Mouse (Mus musculus) embryonic facial prominence, embryonic 11.5 days (tissue): ENCODE results near the gene Tent5b. TPM values are rescaled to one million over a fixed set of nuclear protein-coding genes. Genes with fewer than 3 reads are reported as not detected.

ENCODE experiments used
- ATAC-seq: fragments of 200-750 bp; cut with Nextera tagmentation; replicated peaks from 2 replicates; pipeline ENCODE4 v1.8.0; 2017; ENCODE audit warnings: low read depth; ENCODE audit not compliant: insufficient number of reproducible peaks, low FRiP score, low TSS enrichment
- DNase-seq: peaks from one replicate; pipeline ENCODE4 v3.0.0-alpha.2; 2015; ENCODE audit warnings: low spot score
- H3K27ac ChIP-seq: fragments of 300-500 bp; sonication (generic); replicated peaks from 2 replicates; pipeline ENCODE4 v1.5.1; 2014; ENCODE audit warnings: mild to moderate bottlenecking, low read depth, low read length, control low read depth
- H3K27me3 ChIP-seq: fragments of 300-500 bp; sonication (generic); 2 replicates; pipeline ENCODE4 v1.6.1; 2014; ENCODE audit warnings: mild to moderate bottlenecking, low read length, moderate library complexity, mixed read lengths; ENCODE audit not compliant: control insufficient read depth, insufficient read depth
- H3K36me3 ChIP-seq: fragments of 300-500 bp; sonication (generic); replicated peaks from 2 replicates; pipeline ENCODE4 v1.6.1; 2014; ENCODE audit warnings: low read depth, mild to moderate bottlenecking, low read length, moderate library complexity, mixed read lengths; ENCODE audit not compliant: control insufficient read depth, insufficient read depth
- H3K4me1 ChIP-seq: fragments of 300-500 bp; sonication (generic); 2 replicates; pipeline ENCODE4 v1.6.1; 2014; ENCODE audit warnings: low read length, mixed read lengths; ENCODE audit not compliant: control insufficient read depth, insufficient read depth
- H3K4me2 ChIP-seq: fragments of 300-500 bp; sonication (generic); 2 replicates; pipeline ENCODE4 v1.6.1; 2014; ENCODE audit warnings: low read depth, mild to moderate bottlenecking, control low read depth, low read length, moderate library complexity
- H3K4me3 ChIP-seq: fragments of 300-500 bp; sonication (generic); 2 replicates; pipeline ENCODE4 v1.5.1; 2014; ENCODE audit warnings: low read depth, low read length, control low read depth
- H3K9ac ChIP-seq: fragments of 300-500 bp; sonication (generic); replicated peaks from 2 replicates; pipeline ENCODE4 v1.6.1; 2014; ENCODE audit warnings: mild to moderate bottlenecking, control low read depth, low read length
- H3K9me3 ChIP-seq: fragments of 300-500 bp; sonication (generic); replicated peaks from 2 replicates; pipeline ENCODE4 v1.6.1; 2016; ENCODE audit warnings: mild to moderate bottlenecking, low read length, inconsistent platforms, mixed read lengths; ENCODE audit not compliant: control insufficient read depth
- WGBS: fragments of 180-500 bp; shearing (Covaris S2); extraction: QIAGEN DNeasy Blood & Tissue Kit; methylation state at CpG from one replicate; pipeline ENCODE4 v1.1.7; 2014; 5-methylcytosine and 5-hydroxymethylcytosine counted together
- polyA plus RNA-seq: library from polyadenylated mRNA; unstranded; fragments of >200 nt; fragmentation: Nextera tagmentation; extraction: Ambion mirVana; gene quantifications from 2 replicates; pipeline ENCODE4 v1.2.1, GENCODE M21; 2014

The Tent5b gene
- polyA plus RNA-seq, 1 experiment from 2014 or later: 0.93 TPM

DNA sequence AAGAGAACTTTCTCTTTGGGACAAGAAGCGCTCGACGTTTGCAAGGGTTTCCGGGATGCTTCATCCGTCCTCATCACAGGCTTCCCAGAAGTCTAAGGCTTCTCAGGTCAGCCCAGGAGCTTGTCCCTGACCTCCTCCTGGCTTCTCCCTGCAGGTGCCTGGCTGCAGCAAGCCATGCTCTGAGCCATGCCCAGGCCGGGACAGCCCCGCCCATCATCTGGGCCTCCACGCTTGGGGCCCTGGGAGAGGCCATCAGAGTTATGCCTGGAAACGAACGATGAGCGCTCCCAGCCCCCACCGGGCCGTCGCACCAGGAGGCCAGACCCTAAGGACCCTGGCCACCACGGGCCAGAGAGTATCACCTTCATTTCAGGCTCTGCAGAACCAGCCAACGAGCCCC is 47.9 kb downstream of the Tent5b start:
- Histone ChIP-seq H3K4me3 (no peak overlapping the region), H3K9me3 (no peaks in the 10 kb centered on the region), H3K4me1 (no peaks in the 10 kb centered on the region), H3K36me3 (peaks cover 3% of the 10 kb centered on the region; the same call in 1 of the 2 replicates), H3K4me2 (no peak overlapping the region), H3K27me3 (no peaks in the 10 kb centered on the region), H3K27ac (no peak overlapping the region), H3K9ac (no peak overlapping the region)
- WGBS: 74% methylated on average over 16 of the region's 16 CpGs
- DNase-seq (no peak), ATAC-seq (no peak)

DNA sequence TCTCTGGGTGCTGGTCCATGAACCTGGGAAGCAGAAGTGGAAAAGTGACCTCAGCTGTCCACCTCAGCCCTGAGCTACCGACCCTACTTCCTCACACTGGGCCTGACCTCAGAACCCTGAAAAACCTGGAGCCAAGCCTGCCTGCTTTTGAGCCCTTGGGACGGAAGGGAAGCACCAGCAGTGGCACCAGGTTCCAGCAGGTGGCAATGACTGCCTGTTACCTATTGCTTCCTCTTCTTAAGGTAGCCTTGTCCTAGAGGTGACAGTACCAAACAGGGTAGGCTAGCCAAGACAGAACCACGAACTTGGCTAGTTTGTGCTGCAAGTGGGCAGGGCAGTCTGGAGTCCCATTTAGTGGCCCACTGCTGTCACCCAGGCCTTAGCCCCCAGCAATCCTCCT is 52.8 kb downstream of the Tent5b start:
- H3K4me2 ChIP-seq: no peak overlapping the region
- ATAC-seq: no peak
- no peaks in the 10 kb centered on the region for H3K27me3 ChIP-seq
- H3K36me3 ChIP-seq: peaks cover 11% of the 10 kb centered on the region
- H3K9me3 ChIP-seq: no peaks in the 10 kb centered on the region
- H3K4me3 ChIP-seq: no peak overlapping the region
- DNase-seq: no peak
- 89% methylated on average over 3 of the region's 3 CpGs for WGBS
- no peak overlapping the region for H3K9ac ChIP-seq
- H3K27ac ChIP-seq: no peak overlapping the region
- no peaks in the 10 kb centered on the region for H3K4me1 ChIP-seq

DNA sequence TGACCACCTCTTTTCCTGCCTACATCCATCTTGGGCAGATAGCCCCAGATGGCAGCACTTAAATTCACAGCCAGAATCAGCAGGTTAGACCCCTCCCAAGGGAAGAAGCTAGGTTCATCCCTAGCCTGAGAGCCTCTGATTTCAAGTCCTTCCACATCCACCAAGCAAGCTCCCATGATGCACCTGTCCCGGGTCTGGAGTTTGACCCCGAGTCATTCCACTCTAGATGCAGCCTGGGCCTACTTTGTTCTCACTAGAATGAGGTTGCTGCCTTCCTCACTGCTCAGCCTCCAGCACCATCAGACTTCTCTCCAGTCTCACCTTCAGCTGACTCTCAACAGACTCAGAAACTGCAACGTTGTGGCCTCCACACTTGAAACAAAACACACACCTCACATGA is 56.1 kb downstream of the Tent5b start:
- Histone ChIP-seq H3K9me3 (no peaks in the 10 kb centered on the region), H3K27me3 (no peaks in the 10 kb centered on the region), H3K27ac (no peak overlapping the region), H3K9ac (no peak overlapping the region), H3K36me3 (peaks cover 15% of the 10 kb centered on the region), H3K4me2 (no peak overlapping the region), H3K4me1 (no peaks in the 10 kb centered on the region), H3K4me3 (no peak overlapping the region)
- DNase-seq (no peak), ATAC-seq (no peak)
- 88% methylated on average over 3 of the region's 3 CpGs for WGBS

DNA sequence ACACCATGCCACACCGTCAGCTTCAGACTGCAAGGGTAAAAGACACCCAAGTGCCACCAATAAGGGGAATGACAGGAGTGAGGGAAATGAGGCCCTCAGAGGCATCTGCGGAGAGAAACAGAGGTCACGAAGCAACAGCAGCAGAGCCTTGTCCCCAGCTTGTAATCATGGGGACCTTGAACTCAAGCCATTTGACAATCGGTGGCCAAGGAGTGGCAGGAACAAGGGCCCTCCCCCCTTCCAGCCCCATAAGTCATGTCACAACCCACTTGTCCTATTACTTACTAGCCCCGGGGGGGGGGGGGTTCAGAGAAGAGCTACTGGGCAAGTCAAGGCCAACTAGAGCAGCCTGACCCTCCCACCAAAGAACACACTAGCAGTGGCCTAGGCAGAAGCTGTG is 56.7 kb downstream of the Tent5b start:
- Histone ChIP-seq H3K4me1 (no peaks in the 10 kb centered on the region), H3K9me3 (no peaks in the 10 kb centered on the region), H3K27me3 (no peaks in the 10 kb centered on the region), H3K27ac (no peak overlapping the region), H3K9ac (no peak overlapping the region), H3K4me3 (no peak overlapping the region), H3K4me2 (no peak overlapping the region), H3K36me3 (peaks cover 15% of the 10 kb centered on the region)
- no peak for DNase-seq
- no peak for ATAC-seq
- WGBS: 93% methylated on average over 5 of the region's 5 CpGs

Other genes with a start within 250 kb of the Tent5b start
- gene Map3k6, start 239.3 kb upstream of the Tent5b start, polyA plus RNA-seq: 1.8 and 1.9 TPM in 2 replicates
- 1.1 and 1.2 TPM in 2 replicates for gene Sytl1, start 217.0 kb upstream of the Tent5b start, polyA plus RNA-seq
- gene Tmem222, start 202.3 kb upstream of the Tent5b start, polyA plus RNA-seq: 82.0 and 87.9 TPM in 2 replicates
- 16.7 and 18.7 TPM in 2 replicates for gene Wdtc1, start 126.7 kb upstream of the Tent5b start, polyA plus RNA-seq
- 4.7 and 5.6 TPM in 2 replicates for gene Slc9a1, start 110.4 kb upstream of the Tent5b start, polyA plus RNA-seq
- gene Trnp1, start 18.4 kb downstream of the Tent5b start, polyA plus RNA-seq: 2.0 and 2.8 TPM in 2 replicates
- 7.6 and 8.0 TPM in 2 replicates for gene Kdf1, start 38.8 kb downstream of the Tent5b start, polyA plus RNA-seq
- 308 and 322 TPM in 2 replicates for gene Nudc, start 65.9 kb downstream of the Tent5b start, polyA plus RNA-seq
- not detected in 2 replicates for gene Nr0b2, start 73.2 kb downstream of the Tent5b start, polyA plus RNA-seq
- 7.3 and 8.6 TPM in 2 replicates for gene Gpatch3, start 94.6 kb downstream of the Tent5b start, polyA plus RNA-seq
- 23.6 and 26.6 TPM in 2 replicates for gene Gpn2, start 104.2 kb downstream of the Tent5b start, polyA plus RNA-seq
- 32.4 and 36.4 TPM in 2 replicates for gene Sfn, start 122.0 kb downstream of the Tent5b start, polyA plus RNA-seq
- 1.9 and 3.1 TPM in 2 replicates for gene Zdhhc18, start 170.0 kb downstream of the Tent5b start, polyA plus RNA-seq
- 9.3 and 9.9 TPM in 2 replicates for gene Pigv, start 192.5 kb downstream of the Tent5b start, polyA plus RNA-seq